Mouse (Mus musculus) small intestine, adult 2 months (tissue): Measurements from ENCODE around the gene Olfr9.

ENCODE experiments used
- CTCF ChIP-seq: fragments of 200-500 bp; IDR thresholded peaks from 2 replicates; pipeline ENCODE4 v1.5.1; 2012; ENCODE audit warnings: low read depth, mild to moderate bottlenecking, control low read depth, inconsistent platforms, low read length, moderate library complexity, mixed read lengths; ENCODE audit not compliant: insufficient replicate concordance, insufficient read length; ENCODE audit errors: extremely low read depth
- POLR2A ChIP-seq: fragments of 200-500 bp; IDR thresholded peaks from 2 replicates; pipeline ENCODE4 v1.6.1; 2012; ENCODE audit warnings: low read depth, mild to moderate bottlenecking, control low read depth, inconsistent platforms, low read length, moderate library complexity

- no peak for TF ChIP-seq CTCF
- TF ChIP-seq POLR2A = no peak
These were observed 25.2 kb downstream of the Olfr9 start for GRCm38 (mm10) chr10:129014477-129014876.
